8 mouse cellular contexts compared by ENCODE assay signal in the genomic region with DNA sequence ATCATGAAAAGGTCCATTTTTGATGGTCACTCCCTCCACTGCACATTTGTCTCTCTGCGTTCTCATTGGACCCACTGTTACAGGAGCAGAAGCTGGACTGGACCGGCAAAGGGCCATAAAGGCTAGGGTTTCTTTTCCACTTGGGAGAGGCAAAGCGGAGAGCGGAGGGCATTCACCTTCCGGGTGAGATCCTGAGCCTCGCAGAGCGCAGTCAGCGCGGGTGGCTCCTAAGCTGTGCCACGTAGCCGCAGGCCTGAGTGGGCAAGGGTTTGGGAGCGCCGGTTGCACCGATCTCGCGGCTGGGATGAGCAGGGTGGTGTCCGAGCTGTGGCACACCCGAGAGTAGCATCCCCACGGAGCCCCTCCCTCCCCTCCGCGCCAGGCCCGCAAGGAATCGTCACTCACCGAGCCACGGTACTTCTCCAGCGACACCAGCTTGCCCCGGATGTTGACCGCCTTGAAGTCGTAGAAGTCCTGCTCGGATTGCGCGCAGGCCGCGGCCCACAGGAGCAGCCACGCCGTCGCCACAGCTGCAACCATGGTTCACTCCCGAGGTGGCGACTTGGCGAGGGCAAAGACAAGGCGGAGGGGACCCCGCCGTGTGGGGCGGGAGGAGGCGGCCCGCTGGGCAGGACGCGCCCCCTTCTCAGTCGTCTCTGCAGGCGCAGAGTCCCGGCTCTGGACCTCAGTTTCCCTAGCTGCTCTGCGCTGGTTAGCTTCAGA. TPM values are rescaled to one million over a fixed set of nuclear protein-coding genes. Genes with fewer than 3 reads are reported as not detected.
DNase-seq lines count a peak whose midpoint lies in the region; ATAC-seq lines count a peak whose summit lies in the region.

No protein-coding gene starts in this region.

- H3K27ac ChIP-seq in hindbrain, embryonic 16.5 days (ENCODE audit: low read depth, low read length): peak overlapping the region; percentile 44

- peak; percentile 36 to 55 for DNase-seq in cerebellum, postnatal 4 days (ENCODE audit: low spot score in 2 of 2)
- peak; percentile 61 to 67 for DNase-seq in gastrocnemius, adult 8-10 months (ENCODE audit: low spot score in 2 of 2)
- DNase-seq in left cerebral cortex, adult 8-10 months (ENCODE audit: low spot score in 2 of 2): peak; percentile 64 to 66
- DNase-seq in right cerebral cortex, postnatal 14 days: peak; percentile 69
- DNase-seq in urinary bladder, postnatal 36 days (ENCODE audit: low spot score in 2 of 2): peak; percentile 35 to 57

- no peaks in the 10 kb centered on the region for H3K9me3 ChIP-seq in hindbrain, embryonic 16.5 days (ENCODE audit: control insufficient read depth, low read length)
- H3K9me3 ChIP-seq in megakaryocyte, embryonic 14.5 days: peaks cover 5% of the 10 kb centered on the region

- WGBS in hindbrain, embryonic 16.5 days: 1% methylated on average over 45 of the region's 52 CpGs

- H3K9ac ChIP-seq in hindbrain, embryonic 16.5 days (ENCODE audit: low read depth, low read length): peak overlapping the region; percentile 78

- H3K4me2 ChIP-seq in hindbrain, embryonic 16.5 days (ENCODE audit: low read length): peak overlapping the region; percentile 92

- peaks cover 14% of the 10 kb centered on the region for H3K4me1 ChIP-seq in hindbrain, embryonic 16.5 days (ENCODE audit: control insufficient read depth, insufficient read depth, low read depth, low read length)
- H3K4me1 ChIP-seq in megakaryocyte, embryonic 14.5 days: peaks cover 23% of the 10 kb centered on the region

- H3K27me3 ChIP-seq in hindbrain, embryonic 16.5 days (replicated peaks; ENCODE audit: control insufficient read depth, insufficient read depth, low read length): no peaks in the 10 kb centered on the region
- H3K27me3 ChIP-seq in megakaryocyte, embryonic 14.5 days (replicated peaks): peaks cover 57% of the 10 kb centered on the region

- no peaks in the 10 kb centered on the region for H3K36me3 ChIP-seq in hindbrain, embryonic 16.5 days (ENCODE audit: control insufficient read depth, insufficient read depth, low read length)
- H3K36me3 ChIP-seq in megakaryocyte, embryonic 14.5 days (replicated peaks; ENCODE audit: low read length): no peaks in the 10 kb centered on the region

- peak; percentile 43 for ATAC-seq in activated CD4-positive, CD25-positive, alpha-beta regulatory T cell, adult 4 months
- peak; percentile 89 for ATAC-seq in hindbrain, embryonic 16.5 days

- H3K4me3 ChIP-seq in hindbrain, embryonic 16.5 days (ENCODE audit: low read length): peak overlapping the region; percentile 52
- H3K4me3 ChIP-seq in megakaryocyte, embryonic 14.5 days (replicated peaks): peak overlapping the region; percentile 90

RNA-seq across cellular contexts. Expression of a gene that starts 0.5 kb away (rescaled TPM):
- 1 to 10 TPM; 1.7 to 4.3 TPM for polyA plus RNA-seq in activated CD4-positive, CD25-positive, alpha-beta regulatory T cell, adult 4 months (2017; shearing (Covaris generic))
- total RNA-seq in gastrocnemius, adult 8-10 months (2022): 10 to 100 TPM in 1 of 4 experiments, 1 to 10 TPM in 3; 5.0 to 11.8 (median 5.7) TPM
- polyA plus RNA-seq in hindbrain, embryonic 16.5 days (2015; fragmentation: Nextera tagmentation; extraction: Ambion mirVana): 38.6 and 39.1 TPM in 2 replicates
- 1 to 10 TPM; 3.7 to 5.1 (median 4.5) TPM for total RNA-seq in left cerebral cortex, adult 8-10 months (2022)
- 0.07 TPM in 1 of 2 replicates, not detected in the other for polyA plus RNA-seq in megakaryocyte, embryonic 14.5 days (2012; ENCODE audit: insufficient read depth, low replicate concordance)

RNA-seq across cellular contexts. Expression of a gene that starts 23.1 kb away (rescaled TPM):
- not detected for polyA plus RNA-seq in activated CD4-positive, CD25-positive, alpha-beta regulatory T cell, adult 4 months (2017; shearing (Covaris generic))
- total RNA-seq in gastrocnemius, adult 8-10 months (2022): not detected
- polyA plus RNA-seq in hindbrain, embryonic 16.5 days (2015; fragmentation: Nextera tagmentation; extraction: Ambion mirVana): 4.5 and 5.7 TPM in 2 replicates
- not detected for total RNA-seq in left cerebral cortex, adult 8-10 months (2022)
- polyA plus RNA-seq in megakaryocyte, embryonic 14.5 days (2012; ENCODE audit: insufficient read depth, low replicate concordance): not detected in 2 replicates

RNA-seq across cellular contexts. Expression of a gene that starts 52.9 kb away (rescaled TPM):
- 10 to 100 TPM; 56.1 to 74.4 TPM for polyA plus RNA-seq in activated CD4-positive, CD25-positive, alpha-beta regulatory T cell, adult 4 months (2017; shearing (Covaris generic))
- total RNA-seq in gastrocnemius, adult 8-10 months (2022): 10 to 100 TPM; 16.8 to 33.6 (median 19.6) TPM
- 40.3 and 41.5 TPM in 2 replicates for polyA plus RNA-seq in hindbrain, embryonic 16.5 days (2015; fragmentation: Nextera tagmentation; extraction: Ambion mirVana)
- 10 to 100 TPM; 34.0 to 51.2 (median 38.2) TPM for total RNA-seq in left cerebral cortex, adult 8-10 months (2022)
- polyA plus RNA-seq in megakaryocyte, embryonic 14.5 days (2012; ENCODE audit: insufficient read depth, low replicate concordance): 2.8 and 10.1 TPM in 2 replicates

Comparison
In these comparisons a context has a peak if more than half of its experiments do, and no peak if none do; other contexts are left out.
1. Peak in every context shown above with its lines: DNase-seq, ATAC-seq, H3K4me3 ChIP-seq and H3K27ac ChIP-seq.